Mouse (Mus musculus): Measurements from ENCODE around the gene Eva1a. TPM values are rescaled to one million over a fixed set of nuclear protein-coding genes. Genes with fewer than 3 reads are reported as not detected.

Eva1a gene
- total RNA-seq, 2 experiments from 2014 or later, result 4.9 to 6.3 TPM

GRCm38 (mm10) chr6:82119322-82120162 is 78.7 kb downstream of the Eva1a start:
- DNase-seq (ENCODE audit: low spot score in 2 of 2), result peak; percentile 12 to 26

GRCm38 (mm10) chr6:82125134-82125533 is 84.3 kb downstream of the Eva1a start:
- DNase-seq (ENCODE audit: low spot score in 2 of 2), result no peak

GRCm38 (mm10) chr6:82127827-82128226 is 87.0 kb downstream of the Eva1a start:
- no peak for DNase-seq (ENCODE audit: low spot score in 2 of 2)

GRCm38 (mm10) chr6:82129630-82130217 is 88.9 kb downstream of the Eva1a start:
- no peak for DNase-seq (ENCODE audit: low spot score in 2 of 2)

- DNase-seq (ENCODE audit: low spot score in 2 of 2), result no peak
Measured at GRCm38 (mm10) chr6:82132876-82133591, 92.2 kb downstream of the Eva1a start.

GRCm38 (mm10) chr6:82133592-82133978 is 92.7 kb downstream of the Eva1a start:
- DNase-seq (ENCODE audit: low spot score in 2 of 2), result no peak

- DNase-seq (ENCODE audit: low spot score in 2 of 2), result no peak
Measured at GRCm38 (mm10) chr6:82135959-82136712, 95.3 kb downstream of the Eva1a start.

Other genes with a start within 250 kb of the Eva1a start
- gene Gcfc2, start 117.4 kb upstream of the Eva1a start, total RNA-seq (2021), result 10 to 100 TPM; 18.9 to 22.9 TPM
- gene Mrpl19, start 75.1 kb upstream of the Eva1a start, total RNA-seq (2021), result 10 to 100 TPM; 38.3 to 40.0 TPM